Mouse (Mus musculus) liver, postnatal 0 days (tissue): ENCODE results near the gene Pdia5.

Experiments
- CTCF ChIP-seq: sonication (generic); IDR thresholded peaks from 2 replicates; pipeline ENCODE4 v1.5.1; 2016; ENCODE audit warnings: antibody characterized with exemption, low read depth
- EP300 ChIP-seq: IDR thresholded peaks from 2 replicates; pipeline ENCODE4 v1.6.1; 2016; ENCODE audit warnings: antibody characterized with exemption, low read depth, mild to moderate bottlenecking

DNA sequence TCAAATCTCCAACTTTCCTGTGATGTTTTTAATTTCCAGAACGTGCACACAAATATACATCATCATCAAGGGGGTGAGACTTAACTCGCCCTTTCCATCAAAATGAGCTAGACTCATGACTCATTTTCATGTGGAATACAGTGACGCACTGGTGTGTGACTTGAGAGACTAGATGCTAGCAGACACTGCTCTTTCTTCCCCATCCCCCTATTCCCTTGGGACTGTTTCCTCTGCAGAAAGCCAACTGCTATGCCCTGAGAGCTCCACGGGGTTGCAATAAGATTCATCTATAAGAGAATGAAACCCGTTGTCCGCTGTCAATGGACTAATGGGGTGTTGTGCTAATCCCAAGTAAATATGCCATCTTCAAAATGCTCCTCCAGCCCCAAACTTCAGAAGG, 17.9 kb upstream of the Pdia5 start:
- TF ChIP-seq CTCF (no peak), EP300 (no peak)
